Mouse (Mus musculus) heart, embryonic 10.5 days (tissue): ENCODE measurements around the gene Vmn2r81. TPM values are rescaled to one million over a fixed set of nuclear protein-coding genes. Genes with fewer than 3 reads are reported as not detected.
"Not testable (repeated sequence)": the region's sequence is repeated elsewhere in the genome, so short reads cannot be mapped to it uniquely, and the experiment has no call there.

Experiments
- DNase-seq: peaks from one replicate; pipeline ENCODE4 v3.0.0-alpha.2; 2017; ENCODE audit warnings: low spot score
- H3K27ac ChIP-seq: fragments of 300-500 bp; sonication (generic); 2 replicates; pipeline ENCODE4 v1.5.1; 2016; ENCODE audit warnings: mild to moderate bottlenecking
- H3K27me3 ChIP-seq: fragments of 300-500 bp; sonication (generic); 2 replicates; pipeline ENCODE4 v1.6.1; 2016; ENCODE audit warnings: mild to moderate bottlenecking; ENCODE audit not compliant: poor library complexity, insufficient read depth, severe bottlenecking
- H3K36me3 ChIP-seq: fragments of 300-500 bp; sonication (generic); 2 replicates; pipeline ENCODE4 v1.6.1; 2016; ENCODE audit warnings: mild to moderate bottlenecking, moderate library complexity
- H3K4me1 ChIP-seq: fragments of 300-500 bp; sonication (generic); 2 replicates; pipeline ENCODE4 v1.6.1; 2016; ENCODE audit warnings: mild to moderate bottlenecking
- H3K4me3 ChIP-seq: fragments of 300-500 bp; sonication (generic); 2 replicates; pipeline ENCODE4 v1.5.1; 2016; ENCODE audit warnings: mild to moderate bottlenecking, moderate library complexity
- H3K9me3 ChIP-seq: fragments of 300-500 bp; sonication (generic); 2 replicates; pipeline ENCODE4 v1.6.1; 2016; ENCODE audit warnings: mild to moderate bottlenecking, moderate library complexity
- WGBS: fragments of 180-500 bp; shearing (Covaris S2); methylation state at CpG from one replicate; pipeline ENCODE4 v1.1.7; 2016; 5-methylcytosine and 5-hydroxymethylcytosine counted together
- polyA plus RNA-seq: library from polyadenylated mRNA; unstranded; fragments of >200 nt; fragmentation: Nextera tagmentation; extraction: Ambion mirVana; gene quantifications from 2 replicates; pipeline ENCODE4 v1.2.1, GENCODE M21; 2016

Gene Vmn2r81
- polyA plus RNA-seq = not detected in 2 replicates

DNA sequence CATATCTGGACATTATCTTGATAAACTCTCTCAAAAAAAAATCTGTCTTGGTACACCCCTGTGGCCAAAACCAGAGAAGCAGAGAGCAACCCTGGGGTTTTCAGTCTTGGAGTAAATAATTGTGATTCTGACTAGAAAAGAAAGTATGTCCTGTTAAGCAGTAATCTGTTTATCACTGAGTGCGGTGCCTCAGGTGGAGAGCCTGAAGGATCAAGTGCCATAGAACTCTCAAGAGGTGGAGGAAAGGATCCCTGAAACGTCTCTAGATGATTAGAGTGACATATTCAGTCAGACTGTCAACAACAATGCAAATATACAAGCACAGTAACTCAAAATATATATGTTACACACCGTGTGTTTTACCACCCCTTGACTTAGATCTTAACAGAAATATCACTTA is at the start of gene Vmn2r81:
Vmn2r81 (plus strand) TSS at position 301 of the 400 bp plus-strand sequence.
- DNase-seq, H3K36me3 ChIP-seq, H3K4me1 ChIP-seq, H3K27ac ChIP-seq, H3K4me3 ChIP-seq, H3K9me3 ChIP-seq, H3K27me3 ChIP-seq: not testable (repeated sequence)
- WGBS = 69% methylated on average over 3 of the region's 3 CpGs

DNA sequence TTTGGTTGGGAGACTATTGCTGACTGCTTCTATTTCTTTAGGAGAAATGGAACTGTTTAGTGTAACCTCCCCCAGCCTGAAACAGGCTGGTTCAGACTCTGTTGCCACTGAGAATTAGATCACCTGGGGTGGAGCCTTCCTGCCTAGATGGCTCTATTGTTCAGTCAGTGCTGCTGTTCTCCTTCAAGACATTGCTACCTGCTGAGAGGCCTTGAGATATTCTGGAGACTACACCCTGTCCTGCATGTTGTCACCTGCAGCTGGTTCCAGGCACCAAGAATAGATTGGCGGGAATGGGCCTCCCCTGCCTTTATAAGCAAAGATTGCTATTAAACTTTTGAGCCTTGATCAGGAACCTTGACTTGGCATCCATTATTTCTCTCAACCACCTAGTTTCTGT is 47.5 kb upstream of the Vmn2r81 start:
- H3K4me1 ChIP-seq, H3K27ac ChIP-seq, H3K9me3 ChIP-seq, DNase-seq, H3K36me3 ChIP-seq, H3K4me3 ChIP-seq, H3K27me3 ChIP-seq: not testable (repeated sequence)
- 55% methylated on average over 1 of the region's 1 CpGs for whole genome bisulfite sequencing

DNA sequence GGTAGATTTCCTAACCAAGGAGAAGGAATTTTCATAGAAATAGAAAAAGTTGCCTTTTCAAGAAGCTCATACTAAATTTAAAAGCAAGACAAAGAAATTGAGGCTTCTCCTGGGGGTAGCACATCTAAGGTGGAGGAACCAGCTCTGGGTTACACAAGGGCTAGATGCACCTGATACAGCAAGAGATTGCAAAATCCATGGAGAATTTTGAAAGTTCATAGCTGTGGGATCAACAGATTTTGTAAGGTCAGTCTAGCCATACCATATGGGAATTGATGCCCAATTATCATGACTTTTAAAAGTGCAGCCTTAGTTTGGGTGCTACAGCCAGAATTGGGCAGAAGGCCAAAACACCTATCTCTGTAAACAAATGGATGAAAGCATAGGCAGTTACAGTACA is 27.1 kb upstream of the Vmn2r81 start:
- DNase-seq = no peak
- Histone ChIP-seq H3K27ac (no peak overlapping the region), H3K36me3 (no peaks in the 10 kb centered on the region), H3K4me3 (no peak overlapping the region), H3K27me3 (no peaks in the 10 kb centered on the region), H3K4me1 (no peaks in the 10 kb centered on the region), H3K9me3 (no peaks in the 10 kb centered on the region)

DNA sequence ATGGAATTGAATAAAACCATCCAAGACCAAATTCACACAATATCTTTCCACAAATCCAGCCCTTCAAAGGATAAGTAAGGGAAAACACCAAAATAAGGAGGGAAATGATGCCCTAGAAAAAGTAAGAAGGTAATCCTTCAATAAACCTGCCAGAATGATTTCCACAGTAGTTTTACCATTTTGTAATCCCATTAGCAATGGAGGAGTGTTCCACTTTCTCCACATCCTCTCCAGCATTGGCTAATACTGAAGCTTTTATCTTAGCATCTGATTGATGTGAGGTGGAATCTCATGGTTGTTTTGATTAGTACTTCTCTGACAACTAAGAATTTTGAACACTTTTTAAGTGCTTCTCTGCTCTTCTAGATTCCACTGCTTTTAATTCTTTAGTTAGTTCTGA is 25.9 kb upstream of the Vmn2r81 start:
- Histone ChIP-seq H3K27ac (no peak overlapping the region), H3K9me3 (no peaks in the 10 kb centered on the region), H3K4me1 (no peaks in the 10 kb centered on the region), H3K27me3 (no peaks in the 10 kb centered on the region), H3K4me3 (no peak overlapping the region), H3K36me3 (no peaks in the 10 kb centered on the region)
- no peak for DNase-seq

DNA sequence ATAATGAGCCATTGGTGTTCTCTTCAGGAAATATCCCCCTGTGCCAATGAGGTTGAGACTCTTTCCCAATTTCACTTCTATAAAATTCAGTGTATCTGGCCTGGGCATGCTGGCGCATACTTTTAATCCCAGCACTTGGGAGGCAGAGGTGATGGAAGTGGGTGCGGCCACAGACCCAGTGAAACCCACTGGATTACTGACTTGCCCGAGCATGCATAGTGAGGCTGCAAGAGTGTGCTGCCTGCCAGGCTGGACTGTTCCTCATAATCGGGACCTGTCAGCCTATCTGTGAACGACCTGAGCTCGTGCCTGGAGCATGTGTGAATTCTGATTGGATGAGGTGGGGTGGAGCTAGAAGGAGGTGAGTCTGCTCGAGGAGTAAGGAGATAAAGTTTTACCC is 25.3 kb upstream of the Vmn2r81 start:
- no peaks in the 10 kb centered on the region for H3K9me3 ChIP-seq
- no peaks in the 10 kb centered on the region for H3K36me3 ChIP-seq
- H3K27me3 ChIP-seq = no peaks in the 10 kb centered on the region
- no peak overlapping the region for H3K27ac ChIP-seq
- H3K4me1 ChIP-seq = no peaks in the 10 kb centered on the region
- no peak for DNase-seq
- WGBS = 69% methylated on average over 7 of the region's 7 CpGs
- no peak overlapping the region for H3K4me3 ChIP-seq

DNA sequence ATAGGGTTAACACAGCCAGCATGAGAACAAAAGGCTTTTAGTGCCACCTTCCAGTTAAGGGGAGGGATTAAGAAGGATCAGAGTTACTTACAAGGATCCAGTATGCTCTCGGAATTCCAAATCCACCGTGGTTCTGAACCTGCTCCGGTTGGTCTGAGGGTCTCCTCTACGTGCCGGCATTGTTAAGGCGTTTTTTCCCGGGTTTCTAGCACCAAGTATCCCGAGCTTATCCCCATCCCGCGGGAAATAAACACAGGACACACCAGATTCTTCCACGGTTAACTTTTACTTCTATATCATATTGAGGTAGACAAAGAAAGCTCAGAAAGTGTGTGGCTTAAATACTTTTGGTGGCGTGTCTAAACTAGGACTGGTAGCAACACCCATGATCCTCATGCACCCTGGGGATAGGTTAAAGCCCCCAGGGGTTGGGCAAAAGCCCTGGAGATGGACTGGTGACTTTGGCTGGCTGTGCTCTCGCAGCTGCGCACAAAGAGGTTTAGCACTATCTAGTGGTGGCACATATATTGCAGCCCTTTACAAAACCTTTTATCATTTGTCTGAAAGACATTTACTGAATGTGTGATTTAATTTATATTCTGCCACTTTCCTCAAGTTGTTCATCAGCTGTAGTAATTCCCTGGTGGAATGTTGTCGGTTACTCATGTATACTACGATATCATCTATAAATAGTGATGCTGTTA is 74.7 kb downstream of the Vmn2r81 start:
- H3K4me3 ChIP-seq = peak overlapping the region; percentile 48
- not testable (repeated sequence) for H3K27me3 ChIP-seq, H3K9me3 ChIP-seq, H3K36me3 ChIP-seq, H3K4me1 ChIP-seq, DNase-seq
- 4% methylated on average over 16 of the region's 16 CpGs for WGBS
- H3K27ac ChIP-seq = 0 out of 2 replicates have a peak overlapping the region, but pooled peaks have one; percentile 36

DNA sequence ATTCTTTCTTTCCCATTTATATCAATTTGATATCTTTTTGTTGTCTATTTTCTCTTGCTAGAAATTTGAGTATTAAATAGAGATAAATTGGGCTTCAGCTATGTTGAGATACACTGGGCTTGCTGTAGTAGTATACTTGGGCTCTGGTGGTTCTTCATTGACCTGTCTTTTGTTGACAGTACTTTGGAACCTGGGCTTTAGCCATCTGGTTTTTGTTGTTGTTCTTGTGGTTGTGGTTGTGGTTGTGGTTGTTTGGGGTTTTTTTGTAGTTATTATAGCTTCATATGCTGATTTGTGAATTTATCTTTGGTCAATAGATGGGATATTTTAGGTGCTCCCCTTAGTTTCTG is 75.2 kb downstream of the Vmn2r81 start:
- H3K4me1 ChIP-seq = no peaks in the 10 kb centered on the region
- no peak overlapping the region for H3K27ac ChIP-seq
- no peaks in the 10 kb centered on the region for H3K27me3 ChIP-seq
- no peak for DNase-seq
- no peak overlapping the region for H3K4me3 ChIP-seq
- no peaks in the 10 kb centered on the region for H3K9me3 ChIP-seq
- no peaks in the 10 kb centered on the region for H3K36me3 ChIP-seq

Other genes with a start within 250 kb of the Vmn2r81 start
- gene Olfr1351, start 235.2 kb upstream of the Vmn2r81 start, polyA plus RNA-seq = not detected in 2 replicates
- gene Olfr57, start 219.0 kb upstream of the Vmn2r81 start, polyA plus RNA-seq = 0.17 TPM in 1 of 2 replicates, not detected in the other
- 16.2 and 19.8 TPM in 2 replicates for gene 2610008E11Rik, start 150.1 kb upstream of the Vmn2r81 start, polyA plus RNA-seq
- gene Vmn2r80, start 98.9 kb upstream of the Vmn2r81 start, polyA plus RNA-seq = not detected in 2 replicates
- gene Vmn2r82, start 108.8 kb downstream of the Vmn2r81 start, polyA plus RNA-seq = not detected in 2 replicates
- gene Vmn2r83, start 221.0 kb downstream of the Vmn2r81 start, polyA plus RNA-seq = not detected in 2 replicates